Mouse (Mus musculus) intestine, embryonic 15.5 days (tissue): Measurements from ENCODE around the gene Bmpr1a. TPM values are rescaled to one million over a fixed set of nuclear protein-coding genes. Genes with fewer than 3 reads are reported as not detected.

ENCODE experiments used
- polyA plus RNA-seq: library from polyadenylated mRNA; unstranded; fragments of >200 nt; fragmentation: Nextera tagmentation; extraction: Ambion mirVana; gene quantifications from 2 replicates; pipeline ENCODE4 v1.2.1, GENCODE M21; 2015

The Bmpr1a gene
- polyA plus RNA-seq, 1 experiment from 2014 or later: 41.3 TPM

Other genes with a start within 250 kb of the Bmpr1a start
- gene Shld2, start 192.8 kb downstream of the Bmpr1a start, polyA plus RNA-seq: 6.7 and 7.0 TPM in 2 replicates
- 90.1 and 91.9 TPM in 2 replicates for gene Glud1, start 192.6 kb downstream of the Bmpr1a start, polyA plus RNA-seq
- gene Fam25c, start 147.9 kb downstream of the Bmpr1a start, polyA plus RNA-seq: not detected in 2 replicates
- gene Sncg, start 128.6 kb downstream of the Bmpr1a start, polyA plus RNA-seq: 37.4 and 38.2 TPM in 2 replicates
- gene Mmrn2, start 127.9 kb downstream of the Bmpr1a start, polyA plus RNA-seq: 7.9 and 9.0 TPM in 2 replicates
- not detected in 2 replicates for gene 9230112D13Rik, start 19.5 kb upstream of the Bmpr1a start, polyA plus RNA-seq
- 7.6 and 7.8 TPM in 2 replicates for gene Ldb3, start 85.3 kb upstream of the Bmpr1a start, polyA plus RNA-seq
- gene Opn4, start 96.8 kb upstream of the Bmpr1a start, polyA plus RNA-seq: 0.37 TPM in 1 of 2 replicates, not detected in the other
- 25.3 and 29.0 TPM in 2 replicates for gene Wapl, start 170.6 kb upstream of the Bmpr1a start, polyA plus RNA-seq